Mouse (Mus musculus) liver, adult 2 months (tissue): ENCODE results near the gene Fnip1. TPM values are rescaled to one million over a fixed set of nuclear protein-coding genes. Genes with fewer than 3 reads are reported as not detected.

ENCODE experiments used
- DNase-seq: peaks from one replicate; pipeline ENCODE4 v3.0.0-alpha.2; 2011; ENCODE audit warnings: low read depth, low spot score; ENCODE audit errors: extremely low read depth
- H3K27ac ChIP-seq: fragments of 200-500 bp; replicated peaks from 2 replicates; pipeline ENCODE4 v1.5.1; 2012; ENCODE audit warnings: low read depth, mild to moderate bottlenecking, control low read depth, inconsistent platforms, low read length; ENCODE audit not compliant: insufficient read depth
- H3K27me3 ChIP-seq: fragments of 200-500 bp; 2 replicates; pipeline ENCODE4 v1.6.1; 2012; ENCODE audit warnings: mild to moderate bottlenecking, moderate library complexity, low read length, inconsistent platforms; ENCODE audit not compliant: control insufficient read depth, insufficient read depth
- H3K36me3 ChIP-seq: fragments of 200-500 bp; 2 replicates; pipeline ENCODE4 v1.6.1; 2012; ENCODE audit warnings: low read length, inconsistent platforms; ENCODE audit not compliant: control insufficient read depth, insufficient read depth
- H3K4me1 ChIP-seq: fragments of 200-500 bp; 2 replicates; pipeline ENCODE4 v1.6.1; 2011; ENCODE audit warnings: low read length; ENCODE audit not compliant: control insufficient read depth, insufficient read depth
- H3K4me3 ChIP-seq: fragments of 200-500 bp; 2 replicates; pipeline ENCODE4 v1.5.1; 2011; ENCODE audit warnings: low read depth, mild to moderate bottlenecking, control low read depth, low read length, moderate library complexity; ENCODE audit not compliant: insufficient read depth
- H3K79me2 ChIP-seq: fragments of 200-500 bp; 2 replicates; pipeline ENCODE4 v1.6.1; 2012; ENCODE audit warnings: inconsistent platforms, mild to moderate bottlenecking, low read length, moderate library complexity; ENCODE audit not compliant: control insufficient read depth, insufficient read depth
- H3K9ac ChIP-seq: fragments of 200-500 bp; 2 replicates; pipeline ENCODE4 v1.6.1; 2012; ENCODE audit warnings: low read depth, mild to moderate bottlenecking, control low read depth, inconsistent platforms, low read length
- CTCF ChIP-seq: fragments of 200-500 bp; IDR thresholded peaks from 2 replicates; pipeline ENCODE4 v1.5.1; 2011; ENCODE audit warnings: low read depth, low read length, control low read depth
- POLR2A ChIP-seq: fragments of 200-500 bp; IDR thresholded peaks from 2 replicates; pipeline ENCODE4 v1.6.1; 2011; ENCODE audit warnings: low read length, control low read depth; ENCODE audit not compliant: insufficient read depth; ENCODE audit errors: extremely low read depth
- WGBS: fragments of 180-500 bp; shearing (Covaris S2); methylation state at CpG from one replicate; pipeline ENCODE4 v1.1.7; 2018; 5-methylcytosine and 5-hydroxymethylcytosine counted together
- polyA plus RNA-seq: library from polyadenylated mRNA; depleted of rRNA; stranded (reverse); fragments of >200 nt; gene quantifications from 2 replicates; pipeline ENCODE4 v1.2.3, GENCODE M21; 2012
- total RNA-seq: library from RNA; depleted of rRNA; stranded (reverse); fragments of >200 nt; gene quantifications from 2 replicates; pipeline ENCODE4 v1.2.3, GENCODE M21; 2014

The Fnip1 gene
- total and polyA plus RNA-seq, 2 experiments = 2.3 to 42.5 TPM

DNA sequence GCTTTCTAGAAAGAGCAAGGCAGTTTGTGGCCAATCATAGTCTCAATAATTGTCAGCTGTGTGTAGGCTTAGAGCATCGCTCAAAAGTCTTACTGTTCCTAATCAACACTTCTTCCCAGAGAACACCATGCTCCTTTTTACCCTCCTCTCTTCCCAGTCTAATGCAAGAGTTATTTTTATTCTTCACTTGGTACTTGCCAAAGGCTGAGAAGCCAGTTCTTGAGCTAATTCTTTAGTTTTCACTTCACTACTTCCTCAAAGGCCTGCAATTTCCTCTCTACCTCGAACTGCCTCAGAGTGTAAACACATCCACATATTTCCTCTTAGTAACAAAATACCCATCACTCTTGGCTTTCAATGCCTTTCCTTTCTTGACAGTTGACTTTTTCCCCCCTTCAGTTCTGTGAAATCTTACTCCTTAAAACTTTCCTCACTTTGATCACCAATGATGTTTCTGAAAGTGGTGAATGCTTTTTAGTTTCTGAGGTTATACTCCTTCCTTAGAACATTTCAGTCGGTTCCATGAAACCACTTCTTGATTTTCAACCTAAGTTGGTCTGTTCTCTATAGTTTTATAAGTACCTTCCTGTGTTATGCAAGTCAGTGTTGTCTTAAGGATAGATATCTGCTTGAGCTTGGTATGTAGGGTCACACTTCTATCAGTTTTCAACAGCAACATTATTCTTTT lies 26.7 kb downstream of the Fnip1 start:
- TF ChIP-seq CTCF (no peak), POLR2A (no peak)
- Histone ChIP-seq H3K4me1 (no peaks in the 10 kb centered on the region; the same call in 1 of the 2 replicates), H3K36me3 (peaks cover 7% of the 10 kb centered on the region; the same call in 1 of the 2 replicates), H3K9ac (no peak overlapping the region), H3K79me2 (peaks cover 8% of the 10 kb centered on the region), H3K4me3 (no peak overlapping the region), H3K27me3 (no peaks in the 10 kb centered on the region), H3K27ac (no peak overlapping the region)
- WGBS = 47% methylated on average over 3 of the region's 3 CpGs
- peak; percentile 27 for DNase-seq

DNA sequence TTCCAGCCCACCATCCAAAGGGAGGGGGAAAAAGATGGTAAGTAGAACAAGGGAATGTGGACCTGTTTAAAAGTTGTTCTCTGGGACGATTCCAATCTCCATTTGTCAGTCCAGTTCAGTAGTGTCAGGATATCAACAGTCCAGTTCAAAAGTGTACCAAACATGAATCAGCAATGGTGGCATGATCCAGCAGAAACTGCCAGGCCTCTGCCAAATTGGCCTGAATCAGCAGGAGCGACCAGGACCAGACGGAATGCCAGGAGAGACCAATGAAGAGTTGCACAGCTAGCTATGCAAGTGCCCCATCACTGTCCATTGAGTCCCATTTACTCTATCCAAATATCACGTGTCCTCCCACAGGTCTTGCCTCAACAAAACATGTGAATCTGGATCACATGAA lies 34.2 kb downstream of the Fnip1 start:
- Histone ChIP-seq H3K9ac (no peak overlapping the region), H3K4me3 (no peak overlapping the region), H3K79me2 (peaks cover 5% of the 10 kb centered on the region), H3K36me3 (peaks cover 21% of the 10 kb centered on the region), H3K27ac (no peak overlapping the region), H3K27me3 (no peaks in the 10 kb centered on the region), H3K4me1 (no peaks in the 10 kb centered on the region; the same call in 1 of the 2 replicates)
- TF ChIP-seq POLR2A (no peak), CTCF (no peak)
- 76% methylated on average over 4 of the region's 4 CpGs for WGBS
- peak; percentile 63 for DNase-seq

DNA sequence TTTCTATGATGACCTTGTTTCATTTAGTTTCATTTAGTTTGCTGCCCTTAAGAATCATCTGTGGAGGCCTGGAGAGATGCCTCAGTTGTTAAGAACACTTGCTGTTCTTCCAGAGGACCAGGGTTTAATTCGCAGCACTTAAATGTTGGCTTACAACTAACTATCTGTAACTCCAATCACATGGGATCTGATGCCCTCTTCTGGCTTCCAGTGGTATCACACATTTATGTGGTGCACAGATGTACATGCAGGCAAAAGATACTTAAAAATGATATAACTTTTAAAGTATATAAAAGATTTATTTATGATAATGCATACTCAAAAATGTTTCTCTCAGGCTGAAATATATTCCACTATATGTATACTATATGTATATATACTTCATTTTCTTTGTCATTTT lies 40.4 kb downstream of the Fnip1 start:
- peak; percentile 41 for DNase-seq
- 91% methylated on average over 1 of the region's 1 CpGs for WGBS
- no peak overlapping the region for H3K9ac ChIP-seq
- TF ChIP-seq POLR2A (no peak), CTCF (peak; percentile 64)
- no peaks in the 10 kb centered on the region for H3K27me3 ChIP-seq
- H3K4me3 ChIP-seq = no peak overlapping the region
- H3K79me2 ChIP-seq = 0 out of 2 replicates have a peak, but pooled peaks cover 2% of the 10 kb centered on the region
- no peak overlapping the region for H3K27ac ChIP-seq
- H3K4me1 ChIP-seq = no peaks in the 10 kb centered on the region
- peaks cover 28% of the 10 kb centered on the region for H3K36me3 ChIP-seq

DNA sequence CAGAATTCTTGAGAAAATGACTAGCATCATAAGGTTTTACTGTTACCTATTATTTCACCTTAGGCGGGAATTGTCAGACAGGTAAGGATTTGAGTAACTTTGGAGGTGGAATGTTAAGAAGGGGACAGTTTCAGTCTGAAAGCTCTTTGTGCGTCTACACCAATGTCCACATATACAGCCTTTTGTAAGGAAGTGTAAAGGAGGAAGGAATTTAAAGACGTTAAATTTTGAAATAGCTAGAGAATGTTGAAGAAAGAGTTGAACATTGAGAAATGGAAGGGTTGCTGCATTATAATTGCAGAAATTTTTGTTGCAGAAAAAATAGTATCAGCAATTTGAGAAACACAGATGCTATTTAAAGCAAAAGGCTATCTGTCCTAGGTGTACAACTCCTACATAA lies 48.0 kb downstream of the Fnip1 start:
- TF ChIP-seq CTCF (no peak), POLR2A (no peak)
- 91% methylated on average over 3 of the region's 3 CpGs for WGBS
- Histone ChIP-seq H3K36me3 (peaks cover 15% of the 10 kb centered on the region), H3K79me2 (no peaks in the 10 kb centered on the region), H3K27me3 (no peaks in the 10 kb centered on the region), H3K9ac (no peak overlapping the region), H3K4me1 (no peaks in the 10 kb centered on the region), H3K27ac (no peak overlapping the region), H3K4me3 (no peak overlapping the region)
- no peak for DNase-seq

DNA sequence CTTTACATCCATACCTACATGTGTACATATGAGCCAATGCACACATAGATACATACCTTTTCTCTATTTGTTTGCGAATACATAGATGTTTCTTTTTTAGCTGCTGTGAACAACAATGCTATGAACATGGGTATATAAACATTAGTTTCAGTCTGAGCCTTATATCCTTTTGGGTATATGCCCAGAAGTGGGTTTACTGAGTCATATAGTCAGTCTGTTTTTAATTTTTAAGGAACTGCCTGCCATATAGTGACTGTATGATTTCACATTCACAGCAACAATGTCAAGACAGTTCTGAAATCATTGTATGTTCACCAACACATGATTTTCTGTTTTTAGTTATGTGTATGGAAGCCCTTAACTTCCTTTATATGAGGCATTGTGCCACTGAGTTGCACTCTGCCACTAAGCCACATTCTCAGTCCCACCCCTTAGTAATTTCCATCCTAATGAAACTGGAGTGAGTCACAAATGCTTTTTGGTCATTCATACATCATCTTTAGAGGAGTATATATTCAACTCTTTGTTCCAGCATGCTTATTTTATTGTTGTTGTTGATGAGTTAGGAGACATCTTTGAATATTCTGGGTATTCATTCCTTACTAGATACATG lies 54.1 kb downstream of the Fnip1 start:
- H3K4me1 ChIP-seq = no peaks in the 10 kb centered on the region
- TF ChIP-seq POLR2A = no peak
- no peak for TF ChIP-seq CTCF
- peaks cover 31% of the 10 kb centered on the region for H3K36me3 ChIP-seq
- H3K4me3 ChIP-seq = no peak overlapping the region
- no peak for DNase-seq
- no peak overlapping the region for H3K9ac ChIP-seq
- WGBS = 100% methylated on average over 1 of the region's 1 CpGs
- no peaks in the 10 kb centered on the region for H3K27me3 ChIP-seq
- no peak overlapping the region for H3K27ac ChIP-seq
- no peaks in the 10 kb centered on the region for H3K79me2 ChIP-seq

DNA sequence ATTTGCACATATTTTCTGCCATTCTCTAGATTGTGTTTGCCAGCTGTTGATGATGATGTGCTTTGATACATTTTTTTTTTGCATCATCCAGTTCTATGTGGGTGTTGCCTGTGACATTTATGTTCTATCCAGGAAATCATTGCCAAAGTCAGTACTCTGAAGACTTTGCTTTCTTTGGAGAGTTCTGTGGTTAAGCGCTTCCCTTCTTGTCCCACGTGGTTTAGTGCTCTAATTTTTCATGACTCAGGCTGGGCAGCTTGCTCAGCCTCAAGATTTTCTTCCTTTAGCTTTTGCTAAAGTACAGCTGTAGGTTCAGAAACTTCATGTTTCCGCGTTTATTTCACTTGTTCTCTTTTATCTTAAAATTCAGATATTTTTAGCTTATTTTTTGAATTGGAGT lies 54.6 kb downstream of the Fnip1 start:
- no peaks in the 10 kb centered on the region for H3K4me1 ChIP-seq
- no peak overlapping the region for H3K9ac ChIP-seq
- no peaks in the 10 kb centered on the region for H3K79me2 ChIP-seq
- no peaks in the 10 kb centered on the region for H3K27me3 ChIP-seq
- DNase-seq = no peak
- 80% methylated on average over 4 of the region's 4 CpGs for WGBS
- TF ChIP-seq CTCF = no peak
- no peak for TF ChIP-seq POLR2A
- H3K36me3 ChIP-seq = peaks cover 35% of the 10 kb centered on the region
- H3K4me3 ChIP-seq = no peak overlapping the region
- H3K27ac ChIP-seq = no peak overlapping the region
